Comparison of ENCODE assay signal across 19 mouse cellular contexts in the genomic region with DNA sequence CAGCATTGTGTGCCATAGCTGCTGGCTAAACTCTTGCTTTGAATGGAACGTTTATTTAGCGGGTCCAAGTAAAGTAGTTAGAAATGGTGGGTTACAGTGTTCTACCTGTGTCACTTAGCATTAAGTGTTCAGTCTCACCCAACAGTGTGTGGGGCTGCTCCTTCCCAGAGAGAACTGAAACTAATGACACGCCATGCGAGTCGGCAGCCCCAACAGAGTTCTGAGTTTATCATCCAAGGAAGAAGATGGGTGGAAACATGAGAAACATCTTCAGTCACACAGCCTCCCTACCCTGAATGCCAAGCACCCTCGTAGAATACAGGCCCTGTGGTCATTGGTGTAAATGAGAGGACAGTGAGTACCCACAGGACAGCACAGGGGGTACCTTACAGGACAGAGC. TPM values are rescaled to one million over a fixed set of nuclear protein-coding genes. Genes with fewer than 3 reads are reported as not detected.
DNase-seq lines count a peak whose midpoint lies in the region; ATAC-seq lines count a peak whose summit lies in the region.
"Had no signal": no experiment of that assay in that cellular context is flagged by ENCODE, and none has a peak within 500 bp of the region (broad histone marks: within the 10 kb centered on the region; RNA-seq: fewer than 3 reads in every experiment).

No protein-coding gene starts in this region.

- H3K4me3 ChIP-seq in megakaryocyte, embryonic 14.5 days (replicated peaks), result peak overlapping the region; percentile 44
- H3K4me3 ChIP-seq: embryonic facial prominence, embryonic 13.5 days; forebrain, embryonic 13.5 days; gastrocnemius, adult 2 months; heart, embryonic 13.5 days; hindbrain, embryonic 15.5 days had no signal

- peaks cover 3% of the 10 kb centered on the region; the same call in 1 of the 2 replicates for H3K4me1 ChIP-seq in megakaryocyte, embryonic 14.5 days
- H3K4me1 ChIP-seq: embryonic facial prominence, embryonic 13.5 days; forebrain, embryonic 13.5 days; heart, embryonic 13.5 days; hindbrain, embryonic 15.5 days had no signal

- DNase-seq in spleen, adult 18-20 months, result peak; percentile 39 to 51
- DNase-seq in testis, postnatal 14 days (ENCODE audit: low spot score), result no peak
- DNase-seq in adrenal gland, postnatal 14 days, result no peak
- no peak for DNase-seq in frontal cortex, postnatal 14 days (ENCODE audit: low spot score in 2 of 2)
- DNase-seq: adrenal gland, adult 8-10 months; cerebellum, adult 11 months; cerebellum, adult 9-10 months; cerebellum, postnatal 25 days; forebrain, postnatal 0 days; gastrocnemius, adult 2 months; gastrocnemius, postnatal 25 days; heart, adult 11 months; heart, postnatal 36 days had no signal

- H3K27me3 ChIP-seq in megakaryocyte, embryonic 14.5 days (replicated peaks), result no peaks in the 10 kb centered on the region
- H3K27me3 ChIP-seq: embryonic facial prominence, embryonic 13.5 days; forebrain, embryonic 13.5 days; heart, embryonic 13.5 days; hindbrain, embryonic 15.5 days had no signal

- no peaks in the 10 kb centered on the region for H3K36me3 ChIP-seq in megakaryocyte, embryonic 14.5 days (replicated peaks; ENCODE audit: low read length)
- H3K36me3 ChIP-seq: embryonic facial prominence, embryonic 13.5 days; heart, embryonic 13.5 days; hindbrain, embryonic 15.5 days had no signal

- H3K9me3 ChIP-seq in megakaryocyte, embryonic 14.5 days, result 0 out of 2 replicates have a peak, but pooled peaks cover 12% of the 10 kb centered on the region
- H3K9me3 ChIP-seq: embryonic facial prominence, embryonic 13.5 days; forebrain, embryonic 13.5 days; heart, embryonic 13.5 days; hindbrain, embryonic 15.5 days had no signal

- 0 out of 2 replicates have a peak, but pooled peaks have one; percentile 31 for ATAC-seq in common myeloid progenitor, adult 5-6 weeks (replicated peaks; ENCODE audit: low read depth, poor library complexity, severe bottlenecking)
- ATAC-seq: forebrain, embryonic 13.5 days; forebrain, postnatal 0 days had no signal

RNA-seq across cellular contexts. Expression of a gene that starts 14.7 kb away (rescaled TPM):
- 5.9 and 7.2 TPM in 2 replicates for total RNA-seq in common myeloid progenitor, adult 5-6 weeks (2017)
- polyA plus RNA-seq in megakaryocyte, embryonic 14.5 days (2012; ENCODE audit: insufficient read depth, low replicate concordance), result 0.03 TPM in 1 of 2 replicates, not detected in the other
- total RNA-seq in adrenal gland, postnatal 14 days (2021), result 31.0 and 44.6 TPM in 2 replicates

Comparison
In these comparisons a context has a peak if more than half of its experiments do, and no peak if none do; other contexts are left out.
1. DNase-seq: peak in spleen, adult 18-20 months (2 of 2); none in testis, postnatal 14 days (single experiment), adrenal gland, postnatal 14 days (single experiment) and frontal cortex, postnatal 14 days (0 of 2).